Mouse (Mus musculus): Measurements from ENCODE around the gene Cym. TPM values are rescaled to one million over a fixed set of nuclear protein-coding genes. Genes with fewer than 3 reads are reported as not detected.

The Cym gene
- 0.19 TPM in 1 of 2 replicates, not detected in the other for polyA plus RNA-seq (2015; fragmentation: Nextera tagmentation; extraction: Ambion mirVana)

DNA sequence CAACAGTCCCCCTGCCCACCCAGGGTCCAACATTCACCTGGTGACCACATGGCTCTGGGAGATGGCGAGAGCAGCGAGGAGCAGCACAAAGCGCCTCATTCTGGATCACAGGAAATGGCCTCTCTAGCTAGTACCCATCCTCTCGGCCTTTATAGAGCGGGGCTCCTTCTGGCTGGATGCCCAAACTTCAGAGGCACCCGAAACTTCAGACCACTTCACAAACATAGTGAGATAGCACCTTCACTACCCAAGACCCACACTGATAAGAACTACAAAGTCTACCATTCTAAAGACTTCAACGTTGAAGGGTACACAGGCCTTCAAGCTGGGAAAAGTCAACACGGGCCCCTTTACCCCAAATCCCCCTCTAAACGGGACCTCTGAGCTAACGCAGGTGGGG, at the start of gene Cym:
TSS of gene Cym (minus strand) at position 125 of the 400 bp plus-strand sequence.

DNA sequence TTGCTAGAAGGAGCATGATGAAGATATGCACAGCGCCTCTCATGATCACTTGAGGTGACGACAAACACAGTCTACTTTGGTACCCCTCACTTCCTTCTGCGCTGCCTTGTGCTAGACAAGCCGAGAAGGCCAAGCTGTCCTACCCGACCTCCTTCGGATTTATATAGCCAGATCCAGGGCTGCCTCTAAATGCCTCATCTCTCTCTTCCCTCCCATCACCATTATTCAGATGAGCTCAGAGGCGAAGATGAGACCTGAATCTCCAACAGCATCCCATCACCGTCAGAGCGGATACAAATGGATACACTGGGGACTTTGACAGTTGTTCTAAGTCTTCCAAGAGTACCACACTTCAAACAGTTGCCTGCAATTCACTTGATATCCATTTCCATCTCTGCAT, 18.1 kb upstream of the Cym start, which contains the start of gene Prok1:
TSS of gene Prok1 (minus strand) at position 101 of the 400 bp plus-strand sequence.

DNA sequence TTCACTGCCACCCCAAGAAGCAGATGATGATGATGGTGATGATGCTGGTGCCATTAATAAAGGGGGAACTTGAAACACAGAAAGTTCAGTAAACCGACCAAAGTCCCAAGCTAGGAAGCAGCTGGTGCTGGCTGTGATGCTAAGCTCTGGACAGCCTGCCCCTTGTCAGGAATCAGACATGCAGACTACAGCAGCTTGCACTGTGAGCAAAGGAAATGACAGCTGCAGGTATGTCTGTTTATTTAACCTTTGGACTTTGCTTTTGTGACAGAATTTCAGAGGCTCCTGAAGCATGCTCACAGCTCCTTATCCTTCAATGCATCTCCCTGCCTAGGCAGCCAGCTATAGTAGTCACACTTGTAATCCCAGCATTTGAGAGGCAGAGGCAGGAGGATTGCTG, 9.0 kb upstream of the Cym start, which contains the start of gene A630076J17Rik:
TSS of gene A630076J17Rik (plus strand) at position 88 of the 400 bp plus-strand sequence.

DNA sequence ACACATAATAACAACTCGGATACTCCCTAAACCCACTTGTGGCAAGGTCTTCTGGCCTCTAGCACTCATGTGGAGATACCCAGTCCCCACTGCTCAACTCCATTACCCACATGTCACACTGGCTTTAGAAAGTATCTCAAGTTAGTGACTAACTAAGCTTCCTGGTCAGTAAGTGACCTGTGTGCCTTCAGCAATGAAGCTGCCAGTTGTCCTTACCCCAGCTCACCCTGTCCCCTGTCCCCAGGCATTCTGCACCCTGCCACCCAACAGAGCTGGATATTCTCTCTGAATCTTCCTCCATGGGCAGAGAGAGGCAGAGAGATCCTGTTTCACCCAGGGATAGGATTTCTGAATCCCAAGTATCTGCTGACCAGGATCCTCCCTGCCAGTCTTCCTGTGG, 38.8 kb downstream of the Cym start, which contains the start of gene Kcna10:
TSS of gene Kcna10 (plus strand) at position 301 of the 400 bp plus-strand sequence.

Other genes with a start within 250 kb of the Cym start
- 11.2 and 11.4 TPM in 2 replicates for gene Kcna3, start 185.6 kb downstream of the Cym start, polyA plus RNA-seq (2015; fragmentation: Nextera tagmentation; extraction: Ambion mirVana)
- 3.0 and 3.6 TPM in 2 replicates for gene Kcna2, start 120.6 kb downstream of the Cym start, polyA plus RNA-seq (2015; fragmentation: Nextera tagmentation; extraction: Ambion mirVana)
- not detected in 2 replicates for gene Kcna10, start 38.7 kb downstream of the Cym start, polyA plus RNA-seq (2015; fragmentation: Nextera tagmentation; extraction: Ambion mirVana)
- not detected in 2 replicates for gene A630076J17Rik, start 8.9 kb upstream of the Cym start, polyA plus RNA-seq (2015; fragmentation: Nextera tagmentation; extraction: Ambion mirVana)
- 0.21 TPM in 1 of 2 replicates, not detected in the other for gene Prok1, start 18.0 kb upstream of the Cym start, polyA plus RNA-seq (2015; fragmentation: Nextera tagmentation; extraction: Ambion mirVana)
- gene Lamtor5, start 57.1 kb upstream of the Cym start, polyA plus RNA-seq (2015; fragmentation: Nextera tagmentation; extraction: Ambion mirVana), result 179 TPM in 2 replicates
- 2.3 and 2.5 TPM in 2 replicates for gene Slc16a4, start 69.5 kb upstream of the Cym start, polyA plus RNA-seq (2015; fragmentation: Nextera tagmentation; extraction: Ambion mirVana)
- 5.7 and 5.8 TPM in 2 replicates for gene Rbm15, start 111.9 kb upstream of the Cym start, polyA plus RNA-seq (2015; fragmentation: Nextera tagmentation; extraction: Ambion mirVana)
- 24.1 and 24.4 TPM in 2 replicates for gene Kcnc4, start 237.8 kb upstream of the Cym start, polyA plus RNA-seq (2015; fragmentation: Nextera tagmentation; extraction: Ambion mirVana)

All from neural tube, postnatal 0 days (tissue).